Mouse (Mus musculus) heart, embryonic 15.5 days (tissue): ENCODE measurements around the gene Tmem97. TPM values are rescaled to one million over a fixed set of nuclear protein-coding genes. Genes with fewer than 3 reads are reported as not detected.
"Not testable (repeated sequence)": the region's sequence is repeated elsewhere in the genome, so short reads cannot be mapped to it uniquely, and the experiment has no call there.

Source experiments
- ATAC-seq: fragments of 200-750 bp; cut with Nextera tagmentation; replicated peaks from 2 replicates; pipeline ENCODE4 v1.8.0; 2017; ENCODE audit warnings: low read depth, moderate TSS enrichment; ENCODE audit not compliant: insufficient number of reproducible peaks, insufficient read depth, low FRiP score
- H3K27ac ChIP-seq: fragments of 300-500 bp; sonication (generic); 2 replicates; pipeline ENCODE4 v1.5.1; 2015; ENCODE audit warnings: mild to moderate bottlenecking, inconsistent platforms
- H3K27me3 ChIP-seq: fragments of 300-500 bp; sonication (generic); 2 replicates; pipeline ENCODE4 v1.6.1; 2015; ENCODE audit warnings: inconsistent platforms
- H3K36me3 ChIP-seq: fragments of 300-500 bp; sonication (generic); 2 replicates; pipeline ENCODE4 v1.6.1; 2015; ENCODE audit warnings: mild to moderate bottlenecking, inconsistent platforms
- H3K4me1 ChIP-seq: fragments of 300-500 bp; sonication (generic); replicated peaks from 2 replicates; pipeline ENCODE4 v1.6.1; 2015; ENCODE audit warnings: inconsistent platforms
- H3K4me2 ChIP-seq: fragments of 300-500 bp; sonication (generic); 2 replicates; pipeline ENCODE4 v1.6.1; 2015; ENCODE audit warnings: inconsistent platforms, mild to moderate bottlenecking, moderate library complexity
- H3K4me3 ChIP-seq: fragments of 300-500 bp; sonication (generic); 2 replicates; pipeline ENCODE4 v1.5.1; 2015; ENCODE audit warnings: mild to moderate bottlenecking, inconsistent platforms
- H3K9ac ChIP-seq: fragments of 300-500 bp; sonication (generic); 2 replicates; pipeline ENCODE4 v1.6.1; 2015; ENCODE audit warnings: mild to moderate bottlenecking, inconsistent platforms
- H3K9me3 ChIP-seq: fragments of 300-500 bp; sonication (generic); replicated peaks from 2 replicates; pipeline ENCODE4 v1.6.1; 2016; ENCODE audit warnings: inconsistent platforms
- WGBS: fragments of 180-500 bp; shearing (Covaris S2); methylation state at CpG from one replicate; pipeline ENCODE4 v1.1.7; 2015; ENCODE audit warnings: mixed read lengths; 5-methylcytosine and 5-hydroxymethylcytosine counted together
- polyA plus RNA-seq: library from polyadenylated mRNA; unstranded; fragments of >200 nt; fragmentation: Nextera tagmentation; extraction: Ambion mirVana; gene quantifications from 2 replicates; pipeline ENCODE4 v1.2.1, GENCODE M21; 2015

The Tmem97 gene
- polyA plus RNA-seq, 1 experiment from 2014 or later, result 43.8 TPM

GRCm38 (mm10) chr11:78574031-78574430 is 23.5 kb upstream of the Tmem97 start:
- not testable (repeated sequence) for H3K4me2 ChIP-seq, H3K27me3 ChIP-seq, H3K4me1 ChIP-seq, H3K9ac ChIP-seq, H3K9me3 ChIP-seq, H3K27ac ChIP-seq, H3K4me3 ChIP-seq, ATAC-seq
- peaks cover 40% of the 10 kb centered on the region for H3K36me3 ChIP-seq
- 87% methylated on average over 4 of the region's 4 CpGs for WGBS

- no peaks in the 10 kb centered on the region for H3K4me1 ChIP-seq
- no peak overlapping the region for H3K4me2 ChIP-seq
- H3K27ac ChIP-seq, result no peak overlapping the region
- H3K27me3 ChIP-seq, result no peaks in the 10 kb centered on the region
- H3K4me3 ChIP-seq, result no peak overlapping the region
- H3K9ac ChIP-seq, result no peak overlapping the region
- H3K9me3 ChIP-seq, result no peaks in the 10 kb centered on the region
- H3K36me3 ChIP-seq, result peaks cover 28% of the 10 kb centered on the region
- WGBS, result 76% methylated on average over 6 of the region's 6 CpGs
- no peak for ATAC-seq
These were observed 21.3 kb upstream of the Tmem97 start for GRCm38 (mm10) chr11:78571854-78572253.

- Histone ChIP-seq H3K27ac (no peak overlapping the region), H3K9ac (no peak overlapping the region), H3K4me2 (no peak overlapping the region), H3K36me3 (peaks cover 24% of the 10 kb centered on the region), H3K4me1 (peaks cover 4% of the 10 kb centered on the region; the same call in 1 of the 2 replicates), H3K4me3 (no peak overlapping the region), H3K27me3 (no peaks in the 10 kb centered on the region), H3K9me3 (no peaks in the 10 kb centered on the region)
- WGBS, result 94% methylated on average over 8 of the region's 8 CpGs
- no peak for ATAC-seq
These were observed 20.9 kb upstream of the Tmem97 start for GRCm38 (mm10) chr11:78571441-78571840.

- Histone ChIP-seq H3K36me3 (peaks cover 25% of the 10 kb centered on the region), H3K4me2 (no peak overlapping the region), H3K27ac (peak overlapping the region; percentile 14)
These were observed 19.2 kb upstream of the Tmem97 start for GRCm38 (mm10) chr11:78569806-78570205.

GRCm38 (mm10) chr11:78568827-78569226 is 18.2 kb upstream of the Tmem97 start:
- H3K36me3 ChIP-seq, result peaks cover 25% of the 10 kb centered on the region
- WGBS, result 78% methylated on average over 10 of the region's 10 CpGs

More at GRCm38 (mm10) chr11:78569806-78570205, 19.2 kb upstream of the Tmem97 start:
- 57% methylated on average over 3 of the region's 3 CpGs for WGBS
- H3K4me1 ChIP-seq, result peaks cover 7% of the 10 kb centered on the region; the same call in 1 of the 2 replicates
- no peaks in the 10 kb centered on the region for H3K9me3 ChIP-seq
- no peak for ATAC-seq
- no peak overlapping the region for H3K4me3 ChIP-seq
- H3K9ac ChIP-seq, result no peak overlapping the region
- H3K27me3 ChIP-seq, result no peaks in the 10 kb centered on the region

GRCm38 (mm10) chr11:78567614-78568013 is 17.0 kb upstream of the Tmem97 start:
- no peak for ATAC-seq
- WGBS, result 83% methylated on average over 6 of the region's 6 CpGs
- H3K4me3 ChIP-seq, result no peak overlapping the region

More at GRCm38 (mm10) chr11:78568827-78569226, 18.2 kb upstream of the Tmem97 start:
- no peaks in the 10 kb centered on the region for H3K27me3 ChIP-seq
- no peak overlapping the region for H3K4me3 ChIP-seq
- H3K4me1 ChIP-seq, result peaks cover 7% of the 10 kb centered on the region; the same call in 1 of the 2 replicates
- H3K9ac ChIP-seq, result no peak overlapping the region
- no peak overlapping the region for H3K4me2 ChIP-seq
- H3K9me3 ChIP-seq, result no peaks in the 10 kb centered on the region
- ATAC-seq, result no peak
- H3K27ac ChIP-seq, result no peak overlapping the region

GRCm38 (mm10) chr11:78566775-78567174 is 16.2 kb upstream of the Tmem97 start:
- H3K36me3 ChIP-seq, result peaks cover 16% of the 10 kb centered on the region
- WGBS, result 22% methylated on average over 6 of the region's 6 CpGs
- peaks cover 7% of the 10 kb centered on the region; the same call in 1 of the 2 replicates for H3K4me1 ChIP-seq
- no peaks in the 10 kb centered on the region for H3K27me3 ChIP-seq
- no peak overlapping the region for H3K9ac ChIP-seq
- H3K27ac ChIP-seq, result peak overlapping the region; percentile 60
- H3K4me3 ChIP-seq, result no peak overlapping the region
- no peak overlapping the region for H3K4me2 ChIP-seq
- ATAC-seq, result peak; percentile 74
- H3K9me3 ChIP-seq, result no peaks in the 10 kb centered on the region

More at GRCm38 (mm10) chr11:78567614-78568013, 17.0 kb upstream of the Tmem97 start:
- H3K9ac ChIP-seq, result no peak overlapping the region
- peaks cover 24% of the 10 kb centered on the region for H3K36me3 ChIP-seq
- no peak overlapping the region for H3K27ac ChIP-seq
- no peak overlapping the region for H3K4me2 ChIP-seq
- H3K4me1 ChIP-seq, result peaks cover 7% of the 10 kb centered on the region; the same call in 1 of the 2 replicates
- no peaks in the 10 kb centered on the region for H3K27me3 ChIP-seq
- H3K9me3 ChIP-seq, result no peaks in the 10 kb centered on the region

- WGBS, result 9% methylated on average over 4 of the region's 4 CpGs
- ATAC-seq, result no peak
- no peak overlapping the region for H3K4me3 ChIP-seq
These were observed 9.9 kb upstream of the Tmem97 start for GRCm38 (mm10) chr11:78560447-78560846.

GRCm38 (mm10) chr11:78557241-78557640 is 6.7 kb upstream of the Tmem97 start:
- Histone ChIP-seq H3K9me3 (no peaks in the 10 kb centered on the region), H3K27me3 (no peaks in the 10 kb centered on the region), H3K4me2 (no peak overlapping the region), H3K4me3 (no peak overlapping the region), H3K36me3 (no peaks in the 10 kb centered on the region), H3K27ac (peak overlapping the region; percentile 15; the same call in 1 of the 2 replicates), H3K9ac (no peak overlapping the region), H3K4me1 (peaks cover 13% of the 10 kb centered on the region)
- ATAC-seq, result no peak
- 58% methylated on average over 8 of the region's 8 CpGs for WGBS

More at GRCm38 (mm10) chr11:78560447-78560846, 9.9 kb upstream of the Tmem97 start:
- Histone ChIP-seq H3K4me2 (no peak overlapping the region), H3K4me1 (peaks cover 7% of the 10 kb centered on the region), H3K27ac (no peak overlapping the region), H3K9me3 (no peaks in the 10 kb centered on the region), H3K9ac (no peak overlapping the region), H3K27me3 (no peaks in the 10 kb centered on the region), H3K36me3 (0 out of 2 replicates have a peak, but pooled peaks cover 2% of the 10 kb centered on the region)

- no peak overlapping the region for H3K4me3 ChIP-seq
- H3K9ac ChIP-seq, result no peak overlapping the region
- 71% methylated on average over 4 of the region's 4 CpGs for WGBS
- peaks cover 15% of the 10 kb centered on the region for H3K4me1 ChIP-seq
- peak overlapping the region; percentile 78 for H3K27ac ChIP-seq
- ATAC-seq, result no peak
- H3K36me3 ChIP-seq, result no peaks in the 10 kb centered on the region
- no peaks in the 10 kb centered on the region for H3K27me3 ChIP-seq
- H3K4me2 ChIP-seq, result no peak overlapping the region
- H3K9me3 ChIP-seq, result no peaks in the 10 kb centered on the region
These were observed 5.5 kb upstream of the Tmem97 start for GRCm38 (mm10) chr11:78556070-78556469.

GRCm38 (mm10) chr11:78555623-78556022 is 5.0 kb upstream of the Tmem97 start:
- no peak overlapping the region for H3K4me2 ChIP-seq
- WGBS, result 44% methylated on average over 3 of the region's 3 CpGs
- H3K27ac ChIP-seq, result peak overlapping the region; percentile 78
- H3K4me1 ChIP-seq, result peaks cover 17% of the 10 kb centered on the region
- H3K4me3 ChIP-seq, result no peak overlapping the region
- H3K9ac ChIP-seq, result no peak overlapping the region
- no peaks in the 10 kb centered on the region for H3K36me3 ChIP-seq
- no peaks in the 10 kb centered on the region for H3K9me3 ChIP-seq
- ATAC-seq, result no peak
- H3K27me3 ChIP-seq, result no peaks in the 10 kb centered on the region

- no peaks in the 10 kb centered on the region for H3K9me3 ChIP-seq
- peak; percentile 2; the same call in 1 of the 2 replicates for ATAC-seq
- peak overlapping the region; percentile 69 for H3K4me3 ChIP-seq
- H3K27me3 ChIP-seq, result no peaks in the 10 kb centered on the region
- peaks cover 32% of the 10 kb centered on the region for H3K4me1 ChIP-seq
- 35% methylated on average over 6 of the region's 6 CpGs for WGBS
- 0 out of 2 replicates have a peak overlapping the region, but pooled peaks have one; percentile 42 for H3K9ac ChIP-seq
- H3K36me3 ChIP-seq, result no peaks in the 10 kb centered on the region
- H3K4me2 ChIP-seq, result peak overlapping the region; percentile 88
- H3K27ac ChIP-seq, result 0 out of 2 replicates have a peak overlapping the region, but pooled peaks have one; percentile 32
These were observed 452 bp upstream of the Tmem97 start for GRCm38 (mm10) chr11:78551059-78551398.
